Mouse (Mus musculus): ENCODE results near the gene Rab8a.
"Not testable (repeated sequence)": the region's sequence is repeated elsewhere in the genome, so short reads cannot be mapped to it uniquely, and the experiment has no call there.

The Rab8a gene

GRCm38 (mm10) chr8:72160707-72161697, at the start of gene Rab8a:
Gene Rab8a, plus strand, starts transcription at chr8:72161200.
- peak; percentile 99 to 100 for DNase-seq (ENCODE audit: low spot score in 2 of 2)

- no peak for DNase-seq (ENCODE audit: low spot score in 2 of 2)
Measured at GRCm38 (mm10) chr8:72112486-72112885, 48.5 kb upstream of the Rab8a start.

- no peak for DNase-seq (ENCODE audit: low spot score in 2 of 2)
Measured at GRCm38 (mm10) chr8:72115202-72115601, 45.8 kb upstream of the Rab8a start.

GRCm38 (mm10) chr8:72118616-72119015, 42.4 kb upstream of the Rab8a start:
- DNase-seq (ENCODE audit: low spot score in 2 of 2): no peak

GRCm38 (mm10) chr8:72121486-72121885, 39.5 kb upstream of the Rab8a start:
- DNase-seq (ENCODE audit: low spot score in 2 of 2): not testable (repeated sequence)

- DNase-seq (ENCODE audit: low spot score in 2 of 2): no peak
Measured at GRCm38 (mm10) chr8:72121997-72122396, 39.0 kb upstream of the Rab8a start.

GRCm38 (mm10) chr8:72127834-72128233, 33.2 kb upstream of the Rab8a start:
- DNase-seq (ENCODE audit: low spot score in 2 of 2): no peak

GRCm38 (mm10) chr8:72131251-72131650, 29.7 kb upstream of the Rab8a start:
- no peak for DNase-seq (ENCODE audit: low spot score in 2 of 2)

GRCm38 (mm10) chr8:72131901-72132300, 29.1 kb upstream of the Rab8a start:
- DNase-seq (ENCODE audit: low spot score in 2 of 2): no peak

- no peak for DNase-seq (ENCODE audit: low spot score in 2 of 2)
Measured at GRCm38 (mm10) chr8:72132417-72132816, 28.6 kb upstream of the Rab8a start.

GRCm38 (mm10) chr8:72132891-72133290, 28.1 kb upstream of the Rab8a start:
- no peak for DNase-seq (ENCODE audit: low spot score in 2 of 2)

- DNase-seq (ENCODE audit: low spot score in 2 of 2): no peak
Measured at GRCm38 (mm10) chr8:72133507-72133906, 27.5 kb upstream of the Rab8a start.

GRCm38 (mm10) chr8:72134756-72135445, 26.1 kb upstream of the Rab8a start, which contains the start of gene Tpm4:
Gene Tpm4, plus strand, starts transcription at chr8:72134975.
- peak; percentile 8 to 25 for DNase-seq (ENCODE audit: low spot score in 2 of 2)

GRCm38 (mm10) chr8:72135446-72136301, 25.3 kb upstream of the Rab8a start:
- DNase-seq (ENCODE audit: low spot score in 2 of 2): no peak

- no peak for DNase-seq (ENCODE audit: low spot score in 2 of 2)
Measured at GRCm38 (mm10) chr8:72136302-72136978, 24.6 kb upstream of the Rab8a start.

GRCm38 (mm10) chr8:72137431-72137830, 23.6 kb upstream of the Rab8a start:
- DNase-seq (ENCODE audit: low spot score in 2 of 2): no peak

GRCm38 (mm10) chr8:72138456-72138855, 22.5 kb upstream of the Rab8a start:
- no peak for DNase-seq (ENCODE audit: low spot score in 2 of 2)

- DNase-seq (ENCODE audit: low spot score in 2 of 2): no peak
Measured at GRCm38 (mm10) chr8:72143256-72143824, 17.7 kb upstream of the Rab8a start.

GRCm38 (mm10) chr8:72144345-72144975, 16.5 kb upstream of the Rab8a start:
- DNase-seq (ENCODE audit: low spot score in 2 of 2): no peak

GRCm38 (mm10) chr8:72145511-72145910, 15.5 kb upstream of the Rab8a start:
- no peak for DNase-seq (ENCODE audit: low spot score in 2 of 2)

Measured in right cerebral cortex, postnatal 36 days (tissue).